Mouse (Mus musculus): ENCODE data around the gene Auts2. TPM values are rescaled to one million over a fixed set of nuclear protein-coding genes. Genes with fewer than 3 reads are reported as not detected.
A peak's percentile ranks its signal among the peaks of the same experiment; 100 is the strongest.

Auts2 gene
- polyA plus RNA-seq, 1 experiment from 2014 or later, result 74.1 TPM

DNA sequence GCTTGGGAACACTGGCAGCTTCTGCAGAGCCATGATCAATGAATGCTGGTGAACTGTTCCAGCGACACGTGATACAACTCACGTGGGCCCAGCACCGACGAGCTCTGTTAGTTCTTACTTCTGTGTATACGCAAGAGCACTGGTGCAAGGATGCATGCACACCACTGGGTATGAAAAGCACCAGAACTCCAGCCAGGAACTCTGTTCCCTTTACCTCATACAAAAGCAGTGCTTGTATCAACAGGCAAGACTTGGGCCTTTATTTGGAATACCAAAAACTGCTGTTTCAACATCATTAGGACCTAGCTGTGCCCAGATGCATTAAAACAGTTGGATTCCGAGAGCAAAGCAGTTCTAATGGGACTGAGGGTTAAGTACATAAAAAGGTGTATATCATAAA is 295.1 kb downstream of the Auts2 start:
- Histone ChIP-seq H3K27ac (no peak overlapping the region), H3K9ac (no peak overlapping the region), H3K36me3 (no peaks in the 10 kb centered on the region), H3K4me2 (replicated peaks) (no peak overlapping the region), H3K9me3 (no peaks in the 10 kb centered on the region), H3K4me1 (peaks cover 11% of the 10 kb centered on the region), H3K27me3 (replicated peaks) (no peaks in the 10 kb centered on the region), H3K4me3 (no peak overlapping the region)
- no peak for ATAC-seq (ENCODE audit: low FRiP score, low read depth)
- 75% methylated on average over 7 of the region's 7 CpGs for WGBS

DNA sequence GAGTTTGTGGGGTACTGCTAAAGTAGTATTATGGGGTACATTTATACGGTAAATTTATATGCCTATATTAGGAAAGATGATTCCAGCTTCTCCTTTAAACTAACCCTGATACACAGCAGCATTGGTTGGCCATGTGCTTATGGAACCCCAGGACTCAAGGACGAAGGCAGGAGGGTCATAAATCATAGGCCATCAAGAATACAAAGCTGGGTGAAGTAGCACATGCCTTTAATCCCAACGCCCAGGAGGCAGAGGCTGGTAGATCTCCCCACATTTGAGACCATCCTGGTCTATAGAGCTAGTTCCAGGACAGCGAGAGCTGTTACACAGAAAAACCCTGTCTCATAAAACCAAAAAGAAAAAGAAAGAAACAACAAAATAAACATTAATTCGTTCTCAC is 307.7 kb downstream of the Auts2 start:
- no peaks in the 10 kb centered on the region for H3K9me3 ChIP-seq
- H3K4me1 ChIP-seq, result peaks cover 10% of the 10 kb centered on the region
- no peaks in the 10 kb centered on the region for H3K27me3 ChIP-seq (replicated peaks)
- H3K4me3 ChIP-seq, result no peak overlapping the region
- no peak overlapping the region for H3K9ac ChIP-seq
- ATAC-seq (ENCODE audit: low FRiP score, low read depth), result no peak
- no peaks in the 10 kb centered on the region for H3K36me3 ChIP-seq
- H3K4me2 ChIP-seq (replicated peaks), result no peak overlapping the region
- 59% methylated on average over 5 of the region's 5 CpGs for WGBS
- H3K27ac ChIP-seq, result no peak overlapping the region

DNA sequence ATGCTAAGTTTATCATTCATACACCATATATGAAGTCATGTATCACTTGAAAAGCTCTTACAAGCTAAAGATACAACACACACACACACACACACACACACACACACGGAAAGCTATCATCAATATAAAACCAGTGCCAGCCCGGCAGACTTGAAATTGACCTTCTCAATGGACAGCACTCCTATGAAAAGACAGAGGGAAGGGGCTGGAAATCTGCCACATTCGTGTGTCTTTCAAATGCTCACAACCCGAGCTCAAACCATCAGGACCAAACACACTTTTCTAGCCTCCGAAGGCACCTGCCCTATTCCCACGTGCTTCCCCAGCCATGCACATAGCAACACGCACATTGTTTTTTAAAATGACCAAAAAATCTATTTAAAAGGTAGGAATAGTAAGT is 308.7 kb downstream of the Auts2 start:
- Histone ChIP-seq H3K4me1 (peaks cover 19% of the 10 kb centered on the region), H3K27me3 (replicated peaks) (no peaks in the 10 kb centered on the region), H3K4me2 (replicated peaks) (no peak overlapping the region), H3K4me3 (no peak overlapping the region), H3K9ac (no peak overlapping the region), H3K36me3 (no peaks in the 10 kb centered on the region), H3K27ac (no peak overlapping the region), H3K9me3 (no peaks in the 10 kb centered on the region)
- 82% methylated on average over 7 of the region's 7 CpGs for WGBS
- no peak for ATAC-seq (ENCODE audit: low FRiP score, low read depth)

DNA sequence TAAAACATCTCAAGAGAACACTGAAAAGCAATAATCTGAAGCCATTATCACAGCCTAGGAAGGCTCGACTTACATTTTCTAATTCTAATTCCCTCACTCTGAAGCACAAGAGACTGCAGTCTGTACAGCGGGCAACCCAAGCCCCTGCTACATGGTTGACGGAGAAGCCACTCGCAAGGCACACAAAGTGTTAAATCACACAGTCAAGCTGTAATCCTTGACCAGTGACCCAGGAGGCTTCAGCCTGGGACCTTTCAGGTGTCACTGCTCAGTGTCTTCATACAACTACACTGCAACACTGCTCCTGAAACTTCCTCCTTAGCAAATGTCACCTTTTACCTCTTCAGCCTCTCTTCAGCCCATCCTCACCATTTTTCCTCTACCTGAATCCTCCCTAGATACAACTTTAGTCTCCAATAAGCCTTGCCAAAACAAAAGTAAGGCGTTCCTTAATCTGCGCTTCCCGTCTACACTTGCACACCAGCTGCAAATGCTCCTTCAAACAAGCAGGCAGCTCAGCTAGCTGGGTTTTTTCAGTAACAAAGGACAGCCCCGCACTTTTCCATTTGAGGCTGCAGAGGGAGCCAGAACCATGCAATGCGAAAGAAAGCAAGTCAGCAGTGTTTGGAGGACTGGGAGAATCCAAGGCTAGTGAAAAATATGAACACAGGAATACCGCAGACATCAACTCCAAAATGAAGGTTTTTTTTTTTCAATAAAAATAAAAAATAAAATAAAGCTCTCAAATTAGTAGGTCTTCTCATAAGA is 311.7 kb downstream of the Auts2 start:
- H3K4me1 ChIP-seq, result peaks cover 27% of the 10 kb centered on the region
- no peak overlapping the region for H3K4me2 ChIP-seq (replicated peaks)
- H3K36me3 ChIP-seq, result no peaks in the 10 kb centered on the region
- H3K9me3 ChIP-seq, result no peaks in the 10 kb centered on the region
- no peak overlapping the region for H3K27ac ChIP-seq
- no peak overlapping the region for H3K9ac ChIP-seq
- WGBS, result 48% methylated on average over 10 of the region's 10 CpGs
- no peak for ATAC-seq (ENCODE audit: low FRiP score, low read depth)
- H3K27me3 ChIP-seq (replicated peaks), result no peaks in the 10 kb centered on the region
- H3K4me3 ChIP-seq, result no peak overlapping the region

DNA sequence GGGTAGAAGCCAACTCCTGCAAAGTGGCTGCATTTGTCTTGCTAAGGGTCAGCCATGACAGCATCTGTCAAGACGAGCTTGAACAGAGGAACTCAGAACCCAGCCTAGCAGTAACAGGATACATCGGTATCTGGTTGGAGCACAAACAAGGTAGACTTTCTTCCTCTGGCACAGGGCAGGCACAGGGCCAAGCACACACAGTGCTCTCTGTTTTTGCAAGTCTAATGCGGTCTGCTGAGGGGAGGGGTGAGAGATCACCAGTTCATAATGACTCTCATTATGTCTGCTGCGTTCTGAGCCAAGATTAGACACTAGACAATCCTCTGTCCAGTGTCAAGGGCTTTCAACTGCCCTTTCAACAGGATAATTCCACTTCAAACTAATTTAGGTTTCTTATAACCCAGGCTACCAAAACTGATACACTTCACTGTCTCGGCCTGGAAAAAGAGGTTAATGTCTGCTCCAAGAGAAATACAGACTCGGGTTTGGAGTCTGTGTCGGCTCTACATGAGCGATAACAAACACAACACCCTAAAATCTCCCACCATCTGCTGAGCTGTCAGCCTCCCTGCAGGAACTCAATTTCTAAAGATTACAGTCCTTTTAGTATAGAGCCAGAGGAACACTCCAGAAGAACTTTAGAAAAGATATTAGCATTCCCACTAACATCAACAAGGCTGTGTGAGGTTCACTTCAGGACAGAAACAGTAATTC is 313.3 kb downstream of the Auts2 start:
- no peaks in the 10 kb centered on the region for H3K9me3 ChIP-seq
- WGBS, result 24% methylated on average over 8 of the region's 8 CpGs
- H3K4me1 ChIP-seq, result peaks cover 27% of the 10 kb centered on the region
- no peak overlapping the region for H3K27ac ChIP-seq
- peak; percentile 82; the same call in 1 of the 2 replicates for ATAC-seq (ENCODE audit: low FRiP score, low read depth)
- H3K36me3 ChIP-seq, result no peaks in the 10 kb centered on the region
- no peak overlapping the region for H3K9ac ChIP-seq
- H3K4me3 ChIP-seq, result no peak overlapping the region
- H3K27me3 ChIP-seq (replicated peaks), result no peaks in the 10 kb centered on the region
- H3K4me2 ChIP-seq (replicated peaks), result no peak overlapping the region

DNA sequence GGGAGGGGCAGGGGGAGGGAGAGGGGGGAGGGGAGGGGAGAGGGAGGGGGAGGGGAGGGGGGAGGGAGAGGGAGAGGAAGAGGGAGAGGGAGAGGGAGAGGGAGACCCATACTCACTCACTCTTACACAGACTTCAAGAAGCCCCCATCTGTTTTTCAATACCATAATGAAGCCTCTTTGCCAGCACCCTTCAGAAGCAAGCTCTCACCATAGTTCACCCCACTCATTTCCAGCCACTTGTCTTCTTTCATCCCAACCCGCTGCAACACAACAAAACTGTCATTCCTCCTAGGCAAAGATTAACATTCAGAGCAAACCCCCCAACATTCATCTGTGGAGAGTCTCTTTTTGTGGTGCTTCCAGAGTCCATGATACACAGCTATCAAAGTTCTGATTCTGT is 314.1 kb downstream of the Auts2 start:
- 57% methylated on average over 1 of the region's 1 CpGs for WGBS
- H3K27me3 ChIP-seq (replicated peaks), result no peaks in the 10 kb centered on the region
- no peaks in the 10 kb centered on the region for H3K9me3 ChIP-seq
- H3K4me2 ChIP-seq (replicated peaks), result no peak overlapping the region
- no peak overlapping the region for H3K9ac ChIP-seq
- no peak overlapping the region for H3K4me3 ChIP-seq
- H3K27ac ChIP-seq, result no peak overlapping the region
- no peaks in the 10 kb centered on the region for H3K36me3 ChIP-seq
- no peak for ATAC-seq (ENCODE audit: low FRiP score, low read depth)
- peaks cover 27% of the 10 kb centered on the region for H3K4me1 ChIP-seq

DNA sequence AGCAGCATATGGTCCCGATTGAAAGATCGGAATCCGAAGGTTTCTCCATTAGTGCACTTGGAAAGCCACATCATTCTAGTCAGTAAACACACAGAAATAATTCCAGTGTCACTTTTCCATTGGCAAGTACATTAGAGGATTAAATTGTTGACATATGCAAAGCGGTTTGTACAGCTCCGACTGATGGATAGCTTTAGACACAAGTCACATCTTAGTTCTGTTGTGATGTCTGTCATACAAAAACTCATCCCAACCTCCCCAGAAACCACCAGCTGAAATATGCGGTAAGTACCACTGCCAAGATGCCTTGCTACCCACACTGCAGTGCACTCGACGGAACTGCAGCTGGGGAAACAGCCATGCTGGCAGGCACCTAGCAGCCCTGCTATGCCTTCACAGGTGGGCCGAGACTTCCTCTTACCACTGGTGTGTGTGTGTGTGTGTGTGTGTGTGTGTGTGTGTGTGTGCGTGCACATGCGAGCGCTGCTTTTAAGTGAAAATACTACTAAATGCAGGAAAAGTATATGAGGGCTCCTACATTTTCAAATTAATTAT is 322.7 kb downstream of the Auts2 start:
- no peak overlapping the region for H3K4me3 ChIP-seq
- H3K27me3 ChIP-seq (replicated peaks), result no peaks in the 10 kb centered on the region
- no peak overlapping the region for H3K27ac ChIP-seq
- H3K9ac ChIP-seq, result no peak overlapping the region
- no peaks in the 10 kb centered on the region for H3K9me3 ChIP-seq
- no peak overlapping the region for H3K4me2 ChIP-seq (replicated peaks)
- H3K4me1 ChIP-seq, result no peaks in the 10 kb centered on the region
- WGBS, result 89% methylated on average over 12 of the region's 12 CpGs
- no peak for ATAC-seq (ENCODE audit: low FRiP score, low read depth)
- H3K36me3 ChIP-seq, result no peaks in the 10 kb centered on the region

DNA sequence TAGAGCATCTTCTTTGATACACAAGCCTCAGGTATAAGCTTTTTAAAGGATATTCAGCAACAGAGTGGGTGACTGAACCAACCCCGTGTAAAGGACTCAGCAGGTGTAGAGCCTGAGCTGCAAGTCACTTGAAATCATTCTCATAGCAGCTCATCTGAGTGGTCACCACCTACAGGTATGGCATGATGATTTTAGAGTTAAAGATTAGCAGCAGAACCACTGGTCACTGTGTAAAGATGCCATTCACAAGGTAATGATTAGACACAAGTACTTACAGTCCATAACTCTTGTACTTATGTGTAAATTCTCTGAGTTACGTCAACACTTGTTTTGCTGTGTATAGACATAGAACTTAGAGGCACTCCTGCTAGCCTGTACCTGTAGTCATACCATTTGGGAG is 327.0 kb downstream of the Auts2 start:
- no peak overlapping the region for H3K4me2 ChIP-seq (replicated peaks)
- no peak for ATAC-seq (ENCODE audit: low FRiP score, low read depth)
- no peak overlapping the region for H3K9ac ChIP-seq
- no peaks in the 10 kb centered on the region for H3K27me3 ChIP-seq (replicated peaks)
- H3K4me3 ChIP-seq, result no peak overlapping the region
- H3K36me3 ChIP-seq, result no peaks in the 10 kb centered on the region
- no peaks in the 10 kb centered on the region for H3K9me3 ChIP-seq
- 93% methylated on average over 2 of the region's 2 CpGs for WGBS
- peaks cover 2% of the 10 kb centered on the region; the same call in 1 of the 2 replicates for H3K4me1 ChIP-seq
- H3K27ac ChIP-seq, result no peak overlapping the region

DNA sequence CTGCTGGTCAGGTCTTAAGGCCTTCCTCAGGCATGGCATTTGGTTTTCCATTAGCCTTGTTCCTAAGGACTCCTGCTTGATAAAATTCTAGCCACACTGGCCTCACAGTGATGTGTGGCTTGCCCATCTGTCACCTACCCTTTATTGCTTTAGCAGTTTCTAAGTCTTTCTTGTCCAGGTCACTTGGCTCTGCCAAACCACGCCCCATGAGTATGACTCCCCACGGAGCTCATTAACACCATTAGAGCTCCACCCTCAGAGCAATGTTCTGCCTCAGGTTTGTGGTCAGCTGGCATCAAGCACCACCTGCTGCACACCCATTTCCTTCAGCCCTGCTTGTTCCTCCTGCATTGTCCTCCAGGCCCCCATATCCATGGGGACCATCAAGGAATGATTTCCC is 330.7 kb downstream of the Auts2 start:
- Histone ChIP-seq H3K4me3 (no peak overlapping the region), H3K27ac (no peak overlapping the region), H3K27me3 (replicated peaks) (no peaks in the 10 kb centered on the region), H3K9ac (no peak overlapping the region), H3K36me3 (no peaks in the 10 kb centered on the region), H3K4me2 (replicated peaks) (no peak overlapping the region), H3K4me1 (peaks cover 2% of the 10 kb centered on the region; the same call in 1 of the 2 replicates), H3K9me3 (no peaks in the 10 kb centered on the region)
- ATAC-seq (ENCODE audit: low FRiP score, low read depth), result no peak
- 56% methylated on average over 2 of the region's 2 CpGs for WGBS

DNA sequence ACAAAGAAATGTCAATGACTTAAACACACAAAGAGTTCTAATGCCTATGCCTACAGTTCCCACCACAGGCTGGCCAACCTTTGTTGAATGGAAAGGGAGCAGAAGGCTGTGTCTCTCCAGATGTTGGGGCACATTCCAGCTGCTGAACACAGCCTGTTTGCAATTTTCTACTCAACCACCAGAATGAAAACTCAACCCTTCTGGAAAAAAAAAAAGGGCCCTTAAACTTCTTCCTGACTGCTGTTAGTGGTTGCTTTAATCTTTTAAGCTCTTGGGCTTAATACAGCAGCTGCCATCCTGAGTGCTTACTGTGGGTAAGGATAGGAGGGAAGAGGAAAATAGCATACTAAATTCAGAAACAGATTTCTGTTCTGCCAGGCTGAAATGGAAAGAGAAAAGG is 333.4 kb downstream of the Auts2 start:
- no peak for ATAC-seq (ENCODE audit: low FRiP score, low read depth)

DNA sequence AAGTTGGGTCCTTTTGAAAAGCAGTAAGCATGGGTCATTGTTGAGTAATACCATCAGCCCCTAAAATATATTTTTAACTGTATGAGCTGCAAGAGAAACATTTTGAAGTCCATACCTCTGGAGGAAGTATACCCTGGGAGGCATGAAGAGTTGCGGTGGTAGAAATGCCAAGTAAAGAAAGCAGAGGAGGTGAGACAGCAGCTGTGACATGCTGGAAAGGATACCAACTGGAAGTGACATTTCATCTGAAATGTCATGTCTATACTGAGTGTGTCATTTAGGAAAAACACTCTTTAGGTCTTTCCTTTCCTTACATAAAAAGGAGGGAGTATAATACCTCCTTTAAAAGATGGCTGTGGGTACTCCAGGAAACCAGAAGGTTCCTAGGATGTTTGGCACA is 336.9 kb downstream of the Auts2 start:
- H3K4me3 ChIP-seq, result no peak overlapping the region
- ATAC-seq (ENCODE audit: low FRiP score, low read depth), result no peak
- 98% methylated on average over 1 of the region's 1 CpGs for WGBS
- H3K9me3 ChIP-seq, result no peaks in the 10 kb centered on the region
- no peak overlapping the region for H3K4me2 ChIP-seq (replicated peaks)
- H3K9ac ChIP-seq, result no peak overlapping the region
- H3K27ac ChIP-seq, result no peak overlapping the region
- no peaks in the 10 kb centered on the region for H3K27me3 ChIP-seq (replicated peaks)
- H3K4me1 ChIP-seq, result peaks cover 17% of the 10 kb centered on the region
- no peaks in the 10 kb centered on the region for H3K36me3 ChIP-seq

More for the DNA sequence above, 333.4 kb downstream of the Auts2 start:
- no peaks in the 10 kb centered on the region for H3K36me3 ChIP-seq
- no peak overlapping the region for H3K4me2 ChIP-seq (replicated peaks)
- no peaks in the 10 kb centered on the region for H3K9me3 ChIP-seq
- H3K27ac ChIP-seq, result no peak overlapping the region
- H3K27me3 ChIP-seq (replicated peaks), result no peaks in the 10 kb centered on the region
- H3K4me3 ChIP-seq, result no peak overlapping the region
- H3K4me1 ChIP-seq, result peaks cover 2% of the 10 kb centered on the region; the same call in 1 of the 2 replicates
- H3K9ac ChIP-seq, result no peak overlapping the region

DNA sequence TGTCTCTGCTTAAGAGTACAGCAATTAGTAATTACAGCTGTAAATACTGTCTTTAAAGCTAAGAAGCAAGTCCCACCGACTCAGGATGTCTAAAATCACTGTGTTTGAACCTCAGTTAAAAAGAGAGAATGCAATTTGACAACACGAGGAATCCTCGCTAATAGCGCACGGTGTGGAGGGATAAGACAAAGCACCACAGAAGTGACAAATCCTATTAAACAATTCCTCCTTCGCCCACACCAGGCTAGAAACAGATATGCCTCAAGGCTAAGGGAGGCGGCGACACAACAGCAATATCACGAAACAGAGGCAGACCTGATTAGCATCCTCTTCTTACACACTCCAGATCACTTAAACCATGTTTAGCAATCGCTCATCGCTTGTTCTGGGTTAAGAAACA is 339.3 kb downstream of the Auts2 start:
- no peak overlapping the region for H3K4me3 ChIP-seq
- H3K9me3 ChIP-seq, result no peaks in the 10 kb centered on the region
- H3K27me3 ChIP-seq (replicated peaks), result no peaks in the 10 kb centered on the region
- WGBS, result 68% methylated on average over 11 of the region's 11 CpGs
- H3K36me3 ChIP-seq, result no peaks in the 10 kb centered on the region
- no peak for ATAC-seq (ENCODE audit: low FRiP score, low read depth)
- H3K9ac ChIP-seq, result no peak overlapping the region
- H3K4me2 ChIP-seq (replicated peaks), result 0 out of 2 replicates have a peak overlapping the region, but pooled peaks have one; percentile 10
- peaks cover 25% of the 10 kb centered on the region for H3K4me1 ChIP-seq
- H3K27ac ChIP-seq, result no peak overlapping the region

Data from neural tube, embryonic 12.5 days (tissue).